Mouse (Mus musculus): ENCODE measurements around the gene Trf. TPM values are rescaled to one million over a fixed set of nuclear protein-coding genes. Genes with fewer than 3 reads are reported as not detected.
"Not testable (repeated sequence)": the region's sequence is repeated elsewhere in the genome, so short reads cannot be mapped to it uniquely, and the experiment has no call there.

The Trf gene
- total RNA-seq, 1 experiment from 2014 or later = 79.9 TPM

DNA sequence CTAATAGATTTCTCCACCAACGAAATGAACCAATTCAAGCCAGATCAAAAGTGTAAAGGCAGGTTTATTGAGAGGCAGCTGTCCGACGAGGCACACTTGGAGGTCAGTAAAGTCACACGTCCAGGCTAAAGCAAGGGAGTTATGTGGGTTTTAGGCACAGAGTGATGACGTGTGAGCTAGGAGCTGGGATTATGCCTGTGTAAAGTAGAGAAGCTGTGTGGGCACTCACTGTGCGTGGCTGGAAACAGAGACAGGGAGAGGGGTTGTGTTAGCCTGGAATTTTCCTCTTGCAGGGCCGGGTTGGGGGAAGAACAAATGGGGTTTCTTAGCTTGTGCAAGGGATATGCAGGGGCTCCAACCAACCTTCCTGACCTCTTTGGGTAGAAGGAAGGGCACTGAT lies 61.5 kb downstream of the Trf start:
- ATAC-seq (replicated peaks; ENCODE audit: low read depth, poor library complexity, severe bottlenecking) = no peak

- ATAC-seq (replicated peaks; ENCODE audit: low read depth, poor library complexity, severe bottlenecking) = 0 out of 2 replicates have a peak, but pooled peaks have one; percentile 18
Measured at GRCm38 (mm10) chr9:103168046-103168445, 62.2 kb downstream of the Trf start.

- no peak for ATAC-seq (replicated peaks; ENCODE audit: low read depth, poor library complexity, severe bottlenecking)
Measured at GRCm38 (mm10) chr9:103163806-103164205, 66.4 kb downstream of the Trf start.

DNA sequence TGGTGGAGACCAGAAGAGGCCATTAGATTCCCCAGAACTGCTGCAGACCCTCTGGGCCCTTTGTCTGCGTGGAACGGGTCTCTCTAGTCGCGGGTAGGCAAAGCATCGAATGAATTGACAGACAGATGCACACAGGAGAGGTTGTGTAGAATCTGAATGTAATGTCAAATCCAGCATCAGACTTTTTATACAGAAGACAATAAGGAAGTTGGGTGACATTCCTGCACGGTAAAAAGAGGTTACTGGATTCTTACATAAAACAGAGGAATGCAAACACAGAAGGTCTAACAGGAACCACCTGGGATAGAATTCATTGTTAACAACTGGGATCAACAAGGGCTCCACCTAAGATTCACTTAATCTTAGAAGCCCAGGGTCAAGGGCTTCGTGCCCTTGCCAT lies 75.1 kb downstream of the Trf start:
- not testable (repeated sequence) for ATAC-seq (replicated peaks; ENCODE audit: low read depth, poor library complexity, severe bottlenecking)

DNA sequence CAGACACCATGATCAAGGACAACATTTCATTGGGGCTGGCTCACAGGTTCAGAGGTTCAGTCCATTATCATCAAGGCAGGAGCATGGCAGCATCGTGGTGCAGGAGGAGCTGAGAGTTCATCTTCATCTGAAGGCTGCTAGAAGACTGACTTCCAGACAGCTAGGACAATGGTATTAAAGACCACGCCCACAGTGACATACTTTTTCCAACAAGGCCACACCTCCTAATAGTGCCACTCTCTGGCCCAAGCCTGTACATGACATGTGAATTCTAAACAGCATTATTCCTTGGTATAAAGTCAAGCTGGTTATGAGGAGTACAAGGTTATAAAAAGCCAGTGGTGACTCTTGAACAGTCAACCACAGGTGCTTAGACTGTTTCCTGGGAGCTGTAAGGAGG lies 75.7 kb downstream of the Trf start:
- ATAC-seq (replicated peaks; ENCODE audit: low read depth, poor library complexity, severe bottlenecking) = 0 out of 2 replicates have a peak, but pooled peaks have one; percentile 25

Other genes starting within 250 kb of the Trf start
- not detected in 2 replicates for gene Slco2a1, start 241.7 kb downstream of the Trf start, total RNA-seq (2017)
- gene Rab6b, start 118.7 kb downstream of the Trf start, total RNA-seq (2017) = 0.82 and 2.1 TPM in 2 replicates
- gene Srprb, start 28.3 kb downstream of the Trf start, total RNA-seq (2017) = 16.2 and 23.6 TPM in 2 replicates
- 4.8 TPM in 1 of 2 replicates, not detected in the other for gene Gm20425, start 137 bp downstream of the Trf start, total RNA-seq (2017)
- 3.7 and 4.2 TPM in 2 replicates for gene 1300017J02Rik, start 74.6 kb upstream of the Trf start, total RNA-seq (2017)
- gene Topbp1, start 74.8 kb upstream of the Trf start, total RNA-seq (2017) = 193 and 242 TPM in 2 replicates
- 165 and 181 TPM in 2 replicates for gene Cdv3, start 135.4 kb upstream of the Trf start, total RNA-seq (2017)
- 2.4 and 3.8 TPM in 2 replicates for gene Bfsp2, start 250.0 kb upstream of the Trf start, total RNA-seq (2017)